Mouse (Mus musculus) thymus, adult 2 months (tissue): ENCODE measurements at regions not wholly inside any gene's neighbourhood (a gene's known extent, or its start where the extent isn't known, plus 50 kb on each side); places are given as distances from the start of the nearest gene placed in this dataset.

Experiments
- CTCF ChIP-seq: fragments of 200-500 bp; IDR thresholded peaks from 2 replicates; pipeline ENCODE4 v1.5.1; 2012; ENCODE audit warnings: mild to moderate bottlenecking, control low read depth, low read length, moderate library complexity, borderline replicate concordance; ENCODE audit not compliant: control insufficient read depth, poor library complexity, insufficient read depth; ENCODE audit errors: extremely low read depth
- POLR2A ChIP-seq: fragments of 200-500 bp; IDR thresholded peaks from 2 replicates; pipeline ENCODE4 v1.6.1; 2012; ENCODE audit warnings: mild to moderate bottlenecking, low read length, control low read depth, moderate library complexity; ENCODE audit not compliant: control insufficient read depth, poor library complexity, insufficient read depth; ENCODE audit errors: extremely low read depth

GRCm38 (mm10) chr3:52575237-52575798 lies 307.2 kb downstream of the Foxo1 start:
- TF ChIP-seq CTCF, result no peak
- TF ChIP-seq POLR2A, result no peak
